Mouse (Mus musculus): ENCODE data around the gene Por.

- no peak for TF ChIP-seq CTCF (IDR thresholded peaks at IDR 0.05; ENCODE audit: low read depth)
- no peak for TF ChIP-seq EP300 (IDR thresholded peaks at IDR 0.05; ENCODE audit: low read depth)
Measured at GRCm38 (mm10) chr5:135682942-135683570, 13.2 kb downstream of the Por start.

Measured in heart, postnatal 0 days (tissue).